Mouse (Mus musculus): ENCODE measurements around the gene Btg1. TPM values are rescaled to one million over a fixed set of nuclear protein-coding genes. Genes with fewer than 3 reads are reported as not detected.

Gene Btg1
- polyA plus RNA-seq, 1 experiment, result 139 TPM

- WGBS, result 43% methylated on average over 10 of the region's 10 CpGs
- Histone ChIP-seq H3K27ac (ENCODE audit: insufficient read depth, low read length) (peak overlapping the region; percentile 63), H3K4me1 (ENCODE audit: control insufficient read depth, insufficient read depth, insufficient read length) (peaks cover 19% of the 10 kb centered on the region; the same call in 1 of the 2 replicates), H3K27me3 (ENCODE audit: control insufficient read depth, insufficient read depth, low read length) (no peaks in the 10 kb centered on the region), H3K4me3 (ENCODE audit: extremely low read depth, insufficient read depth, insufficient read length) (peak overlapping the region; percentile 30; the same call in 1 of the 2 replicates), H3K36me3 (ENCODE audit: control insufficient read depth, insufficient read depth, low read length) (no peaks in the 10 kb centered on the region)
- TF ChIP-seq CTCF (IDR thresholded peaks at IDR 0.05; ENCODE audit: extremely low read depth, insufficient read depth, insufficient read length, insufficient replicate concordance), result no peak
- TF ChIP-seq POLR2A (IDR thresholded peaks at IDR 0.05; ENCODE audit: low read depth, low read length), result no peak
- peak in 1 of 2 experiments; percentile 47 for DNase-seq (ENCODE audit: low read depth in 1 of 2, low spot score in 2 of 2)
These were observed 21.2 kb upstream of the Btg1 start for GRCm38 (mm10) chr10:96595435-96596132.

GRCm38 (mm10) chr10:96596411-96596810 is 20.4 kb upstream of the Btg1 start:
- Histone ChIP-seq H3K36me3 (ENCODE audit: control insufficient read depth, insufficient read depth, low read length) (no peaks in the 10 kb centered on the region), H3K27me3 (ENCODE audit: control insufficient read depth, insufficient read depth, low read length) (no peaks in the 10 kb centered on the region), H3K4me1 (ENCODE audit: control insufficient read depth, insufficient read depth, insufficient read length) (peaks cover 19% of the 10 kb centered on the region; the same call in 1 of the 2 replicates), H3K27ac (ENCODE audit: insufficient read depth, low read length) (no peak overlapping the region), H3K4me3 (ENCODE audit: extremely low read depth, insufficient read depth, insufficient read length) (no peak overlapping the region)
- DNase-seq (ENCODE audit: low read depth in 1 of 2, low spot score in 2 of 2), result no peak
- no peak for TF ChIP-seq POLR2A (IDR thresholded peaks at IDR 0.05; ENCODE audit: low read depth, low read length)
- TF ChIP-seq CTCF (IDR thresholded peaks at IDR 0.05; ENCODE audit: extremely low read depth, insufficient read depth, insufficient read length, insufficient replicate concordance), result no peak
- WGBS, result 96% methylated on average over 7 of the region's 7 CpGs

GRCm38 (mm10) chr10:96599641-96600040 is 17.2 kb upstream of the Btg1 start:
- 50% methylated on average over 5 of the region's 5 CpGs for WGBS
- Histone ChIP-seq H3K4me3 (ENCODE audit: extremely low read depth, insufficient read depth, insufficient read length) (no peak overlapping the region), H3K36me3 (ENCODE audit: control insufficient read depth, insufficient read depth, low read length) (no peaks in the 10 kb centered on the region), H3K27me3 (ENCODE audit: control insufficient read depth, insufficient read depth, low read length) (no peaks in the 10 kb centered on the region), H3K4me1 (ENCODE audit: control insufficient read depth, insufficient read depth, insufficient read length) (peaks cover 19% of the 10 kb centered on the region; the same call in 1 of the 2 replicates), H3K27ac (ENCODE audit: insufficient read depth, low read length) (peak overlapping the region; percentile 18; the same call in 1 of the 2 replicates)
- TF ChIP-seq POLR2A (IDR thresholded peaks at IDR 0.05; ENCODE audit: low read depth, low read length) (no peak), CTCF (IDR thresholded peaks at IDR 0.05; ENCODE audit: extremely low read depth, insufficient read depth, insufficient read length, insufficient replicate concordance) (no peak)
- DNase-seq (ENCODE audit: low read depth in 1 of 2, low spot score in 2 of 2), result no peak

GRCm38 (mm10) chr10:96601670-96602069 is 15.1 kb upstream of the Btg1 start:
- Histone ChIP-seq H3K4me3 (ENCODE audit: extremely low read depth, insufficient read depth, insufficient read length) (no peak overlapping the region), H3K4me1 (ENCODE audit: control insufficient read depth, insufficient read depth, insufficient read length) (peaks cover 19% of the 10 kb centered on the region; the same call in 1 of the 2 replicates), H3K27ac (ENCODE audit: insufficient read depth, low read length) (no peak overlapping the region), H3K27me3 (ENCODE audit: control insufficient read depth, insufficient read depth, low read length) (no peaks in the 10 kb centered on the region), H3K36me3 (ENCODE audit: control insufficient read depth, insufficient read depth, low read length) (no peaks in the 10 kb centered on the region)
- TF ChIP-seq CTCF (IDR thresholded peaks at IDR 0.05; ENCODE audit: extremely low read depth, insufficient read depth, insufficient read length, insufficient replicate concordance), result no peak
- TF ChIP-seq POLR2A (IDR thresholded peaks at IDR 0.05; ENCODE audit: low read depth, low read length), result no peak
- 90% methylated on average over 4 of the region's 4 CpGs for WGBS
- DNase-seq (ENCODE audit: low read depth in 1 of 2, low spot score in 2 of 2), result no peak

GRCm38 (mm10) chr10:96602339-96602738 is 14.5 kb upstream of the Btg1 start:
- Histone ChIP-seq H3K27me3 (ENCODE audit: control insufficient read depth, insufficient read depth, low read length) (no peaks in the 10 kb centered on the region), H3K4me1 (ENCODE audit: control insufficient read depth, insufficient read depth, insufficient read length) (peaks cover 19% of the 10 kb centered on the region; the same call in 1 of the 2 replicates), H3K36me3 (ENCODE audit: control insufficient read depth, insufficient read depth, low read length) (no peaks in the 10 kb centered on the region), H3K27ac (ENCODE audit: insufficient read depth, low read length) (no peak overlapping the region), H3K4me3 (ENCODE audit: extremely low read depth, insufficient read depth, insufficient read length) (no peak overlapping the region)
- TF ChIP-seq CTCF (IDR thresholded peaks at IDR 0.05; ENCODE audit: extremely low read depth, insufficient read depth, insufficient read length, insufficient replicate concordance) (no peak), POLR2A (IDR thresholded peaks at IDR 0.05; ENCODE audit: low read depth, low read length) (no peak)
- DNase-seq (ENCODE audit: low read depth in 1 of 2, low spot score in 2 of 2), result no peak
- WGBS, result 72% methylated on average over 3 of the region's 3 CpGs

GRCm38 (mm10) chr10:96605168-96605567 is 11.6 kb upstream of the Btg1 start:
- no peak for DNase-seq (ENCODE audit: low read depth in 1 of 2, low spot score in 2 of 2)
- 81% methylated on average over 1 of the region's 1 CpGs for WGBS
- Histone ChIP-seq H3K27ac (ENCODE audit: insufficient read depth, low read length) (no peak overlapping the region), H3K4me1 (ENCODE audit: control insufficient read depth, insufficient read depth, insufficient read length) (peaks cover 12% of the 10 kb centered on the region; the same call in 1 of the 2 replicates), H3K4me3 (ENCODE audit: extremely low read depth, insufficient read depth, insufficient read length) (no peak overlapping the region), H3K27me3 (ENCODE audit: control insufficient read depth, insufficient read depth, low read length) (no peaks in the 10 kb centered on the region), H3K36me3 (ENCODE audit: control insufficient read depth, insufficient read depth, low read length) (no peaks in the 10 kb centered on the region)
- TF ChIP-seq CTCF (IDR thresholded peaks at IDR 0.05; ENCODE audit: extremely low read depth, insufficient read depth, insufficient read length, insufficient replicate concordance), result no peak
- TF ChIP-seq POLR2A (IDR thresholded peaks at IDR 0.05; ENCODE audit: low read depth, low read length), result no peak

GRCm38 (mm10) chr10:96605856-96606255 is 10.9 kb upstream of the Btg1 start:
- no peaks in the 10 kb centered on the region for H3K36me3 ChIP-seq (ENCODE audit: control insufficient read depth, insufficient read depth, low read length)
- 34% methylated on average over 2 of the region's 2 CpGs for WGBS
- H3K4me3 ChIP-seq (ENCODE audit: extremely low read depth, insufficient read depth, insufficient read length), result no peak overlapping the region
- H3K27ac ChIP-seq (ENCODE audit: insufficient read depth, low read length), result peak overlapping the region; percentile 37; the same call in 1 of the 2 replicates
- no peaks in the 10 kb centered on the region for H3K27me3 ChIP-seq (ENCODE audit: control insufficient read depth, insufficient read depth, low read length)
- TF ChIP-seq CTCF (IDR thresholded peaks at IDR 0.05; ENCODE audit: extremely low read depth, insufficient read depth, insufficient read length, insufficient replicate concordance) (no peak), POLR2A (IDR thresholded peaks at IDR 0.05; ENCODE audit: low read depth, low read length) (no peak)
- peaks cover 10% of the 10 kb centered on the region; the same call in 1 of the 2 replicates for H3K4me1 ChIP-seq (ENCODE audit: control insufficient read depth, insufficient read depth, insufficient read length)
- DNase-seq (ENCODE audit: low read depth in 1 of 2, low spot score in 2 of 2), result no peak
